Comparison of ENCODE assay signal across 23 mouse cellular contexts in the genomic region with DNA sequence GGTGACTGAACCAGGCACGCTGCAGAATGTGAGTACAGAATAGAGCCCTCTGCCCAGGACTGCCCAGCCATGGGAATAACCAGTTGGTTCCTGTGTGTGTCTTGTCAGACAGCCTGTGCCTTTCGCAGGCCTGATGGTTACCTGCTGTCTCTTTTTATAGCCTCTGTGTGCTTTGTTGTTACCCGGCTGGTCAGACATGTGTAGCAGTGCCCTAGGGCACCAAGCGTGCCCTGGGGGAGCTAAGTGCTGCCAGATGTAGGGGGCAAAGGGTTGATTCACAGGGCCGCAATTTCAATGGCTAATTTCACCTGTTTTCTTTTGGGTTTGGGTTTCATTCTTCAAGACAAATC. TPM values are rescaled to one million over a fixed set of nuclear protein-coding genes. Genes with fewer than 3 reads are reported as not detected.
DNase-seq lines count a peak whose midpoint lies in the region; ATAC-seq and TF ChIP-seq lines count a peak whose summit lies in the region.
"Had no signal": no experiment of that assay in that cellular context is flagged by ENCODE, and none has a peak within 500 bp of the region (broad histone marks: within the 10 kb centered on the region; RNA-seq: fewer than 3 reads in every experiment).

No protein-coding gene starts in this region.

- H3K4me3 ChIP-seq in hindbrain, postnatal 0 days (ENCODE audit: low read length), result no peak overlapping the region
- H3K4me3 ChIP-seq in hindbrain, embryonic 13.5 days, result no peak overlapping the region
- H3K4me3 ChIP-seq in embryonic facial prominence, embryonic 10.5 days, result no peak overlapping the region; the same call in 1 of the 2 replicates
- no peak overlapping the region for H3K4me3 ChIP-seq in forebrain, embryonic 13.5 days
- H3K4me3 ChIP-seq: heart, adult 2 months; liver, embryonic 15.5 days had no signal

- DNase-seq in hindbrain, postnatal 0 days (ENCODE audit: low spot score), result no peak
- peak; percentile 44 for DNase-seq in embryo, embryonic 10.5 days (ENCODE audit: low spot score)
- peak; percentile 80 for DNase-seq in embryonic facial prominence, embryonic 10.5 days (ENCODE audit: low spot score)
- DNase-seq in lung, adult 18-20 months, result no peak
- no peak for DNase-seq in thymus, postnatal 4 days
- DNase-seq: adrenal gland, postnatal 36 days; cerebellum, adult 11-12 months; cerebellum, postnatal 14 days; gastrocnemius, postnatal 10 days; heart, adult 2 months; heart, postnatal 4 days; kidney, adult 9 months; kidney, postnatal 4 days; right cerebral cortex, postnatal 14 days; spleen, adult 18-20 months had no signal

- no peaks in the 10 kb centered on the region for H3K9me3 ChIP-seq in hindbrain, postnatal 0 days (ENCODE audit: low read length)
- H3K9me3 ChIP-seq in hindbrain, embryonic 13.5 days, result no peaks in the 10 kb centered on the region
- no peaks in the 10 kb centered on the region for H3K9me3 ChIP-seq in embryonic facial prominence, embryonic 10.5 days
- H3K9me3 ChIP-seq in forebrain, embryonic 13.5 days (replicated peaks), result no peaks in the 10 kb centered on the region
- H3K9me3 ChIP-seq: liver, embryonic 15.5 days had no signal

- no peak overlapping the region for H3K9ac ChIP-seq in hindbrain, postnatal 0 days (replicated peaks; ENCODE audit: low read length)
- no peak overlapping the region; the same call in 1 of the 2 replicates for H3K9ac ChIP-seq in hindbrain, embryonic 13.5 days
- no peak overlapping the region for H3K9ac ChIP-seq in forebrain, embryonic 13.5 days
- H3K9ac ChIP-seq: liver, embryonic 15.5 days had no signal

- peak; percentile 68; the same call in 1 of the 2 replicates for ATAC-seq in hindbrain, postnatal 0 days
- ATAC-seq in hindbrain, embryonic 13.5 days (ENCODE audit: low FRiP score), result no peak
- no peak for ATAC-seq in forebrain, embryonic 13.5 days
- ATAC-seq in granulocyte monocyte progenitor cell, adult 5-6 weeks (replicated peaks; ENCODE audit: poor library complexity, severe bottlenecking), result no peak
- ATAC-seq: lung, postnatal 0 days had no signal

- no peaks in the 10 kb centered on the region for H3K27me3 ChIP-seq in hindbrain, postnatal 0 days (ENCODE audit: insufficient read depth, low read length)
- no peaks in the 10 kb centered on the region for H3K27me3 ChIP-seq in hindbrain, embryonic 13.5 days
- no peaks in the 10 kb centered on the region for H3K27me3 ChIP-seq in embryonic facial prominence, embryonic 10.5 days (replicated peaks; ENCODE audit: low read depth, poor library complexity, severe bottlenecking)
- no peaks in the 10 kb centered on the region for H3K27me3 ChIP-seq in forebrain, embryonic 13.5 days
- H3K27me3 ChIP-seq: liver, embryonic 15.5 days had no signal

- H3K36me3 ChIP-seq in hindbrain, postnatal 0 days (ENCODE audit: insufficient read depth, low read length), result no peaks in the 10 kb centered on the region
- no peaks in the 10 kb centered on the region for H3K36me3 ChIP-seq in hindbrain, embryonic 13.5 days
- no peaks in the 10 kb centered on the region for H3K36me3 ChIP-seq in embryonic facial prominence, embryonic 10.5 days (replicated peaks)
- no peaks in the 10 kb centered on the region for H3K36me3 ChIP-seq in forebrain, embryonic 13.5 days (ENCODE audit: poor library complexity, severe bottlenecking)
- H3K36me3 ChIP-seq: liver, embryonic 15.5 days had no signal

- H3K4me1 ChIP-seq in hindbrain, postnatal 0 days (ENCODE audit: insufficient read depth, low read length), result no peaks in the 10 kb centered on the region
- peaks cover 12% of the 10 kb centered on the region for H3K4me1 ChIP-seq in hindbrain, embryonic 13.5 days (replicated peaks)
- peaks cover 46% of the 10 kb centered on the region for H3K4me1 ChIP-seq in embryonic facial prominence, embryonic 10.5 days
- H3K4me1 ChIP-seq in forebrain, embryonic 13.5 days, result peaks cover 22% of the 10 kb centered on the region

- no peak for TF ChIP-seq CTCF in hindbrain, postnatal 0 days (IDR thresholded peaks at IDR 0.05; ENCODE audit: low read depth)

- WGBS in hindbrain, postnatal 0 days, result 30% methylated on average over 5 of the region's 5 CpGs
- WGBS in hindbrain, embryonic 13.5 days, result 31% methylated on average over 5 of the region's 5 CpGs
- whole genome bisulfite sequencing in embryonic facial prominence, embryonic 10.5 days, result 20% methylated on average over 5 of the region's 5 CpGs
- WGBS in forebrain, embryonic 13.5 days, result 16% methylated on average over 5 of the region's 5 CpGs

- H3K4me2 ChIP-seq in hindbrain, postnatal 0 days (ENCODE audit: low read depth, low read length), result no peak overlapping the region
- no peak overlapping the region for H3K4me2 ChIP-seq in hindbrain, embryonic 13.5 days
- no peak overlapping the region for H3K4me2 ChIP-seq in forebrain, embryonic 13.5 days
- H3K4me2 ChIP-seq: liver, embryonic 15.5 days had no signal

- H3K27ac ChIP-seq in hindbrain, postnatal 0 days, result no peak overlapping the region
- H3K27ac ChIP-seq in hindbrain, embryonic 13.5 days, result no peak overlapping the region
- H3K27ac ChIP-seq in embryonic facial prominence, embryonic 10.5 days (replicated peaks), result peak overlapping the region; percentile 73; the same call in 1 of the 2 replicates
- peak overlapping the region; percentile 26; the same call in 1 of the 2 replicates for H3K27ac ChIP-seq in forebrain, embryonic 13.5 days
- H3K27ac ChIP-seq: heart, adult 2 months; liver, embryonic 15.5 days had no signal

RNA-seq across cellular contexts. Expression of a gene that starts 30.6 kb away (rescaled TPM):
- total RNA-seq in hindbrain, postnatal 0 days (2014; rRNA removed), result 12.0 and 14.4 TPM in 2 replicates
- 26.2 and 29.1 TPM in 2 replicates for polyA plus RNA-seq in hindbrain, postnatal 0 days (2015; fragmentation: Nextera tagmentation; extraction: Ambion mirVana)
- polyA plus RNA-seq in hindbrain, embryonic 13.5 days (2015; fragmentation: Nextera tagmentation; extraction: Ambion mirVana), result 33.4 and 33.7 TPM in 2 replicates
- 29.1 and 29.6 TPM in 2 replicates for polyA plus RNA-seq in embryonic facial prominence, embryonic 10.5 days (2016; fragmentation: Nextera tagmentation; extraction: Ambion mirVana)
- polyA plus RNA-seq in forebrain, embryonic 13.5 days (2015; fragmentation: Nextera tagmentation; extraction: Ambion mirVana), result 38.1 and 46.4 TPM in 2 replicates
- 20.7 and 50.3 TPM in 2 replicates for total RNA-seq in granulocyte monocyte progenitor cell, adult 5-6 weeks (2014; fragmentation: Nextera tagmentation)
- 17.0 and 25.4 TPM in 2 replicates for total RNA-seq in granulocyte monocyte progenitor cell, adult 5-6 weeks (2017)

RNA-seq across cellular contexts. Expression of a gene that starts 44.2 kb away (rescaled TPM):
- 2.5 and 3.5 TPM in 2 replicates for total RNA-seq in hindbrain, postnatal 0 days (2014; rRNA removed)
- polyA plus RNA-seq in hindbrain, postnatal 0 days (2015; fragmentation: Nextera tagmentation; extraction: Ambion mirVana), result not detected in 2 replicates
- polyA plus RNA-seq in hindbrain, embryonic 13.5 days (2015; fragmentation: Nextera tagmentation; extraction: Ambion mirVana), result 0.96 and 1.4 TPM in 2 replicates
- polyA plus RNA-seq in embryonic facial prominence, embryonic 10.5 days (2016; fragmentation: Nextera tagmentation; extraction: Ambion mirVana), result 46.1 and 69.6 TPM in 2 replicates
- polyA plus RNA-seq in forebrain, embryonic 13.5 days (2015; fragmentation: Nextera tagmentation; extraction: Ambion mirVana), result 278 and 287 TPM in 2 replicates
- not detected in 2 replicates for total RNA-seq in granulocyte monocyte progenitor cell, adult 5-6 weeks (2014; fragmentation: Nextera tagmentation)
- not detected in 2 replicates for total RNA-seq in granulocyte monocyte progenitor cell, adult 5-6 weeks (2017)
- total RNA-seq: megakaryocyte progenitor cell, adult 5-6 weeks; monocyte, adult 5-6 weeks had no signal
- polyA plus RNA-seq: heart, embryonic 14.5 days; lung, postnatal 0 days had no signal

Comparison
In these comparisons a context has a peak if more than half of its experiments do, and no peak if none do; other contexts are left out.
1. DNase-seq: peak in embryo, embryonic 10.5 days (single experiment) and embryonic facial prominence, embryonic 10.5 days (single experiment); none in hindbrain, postnatal 0 days (single experiment), lung, adult 18-20 months (0 of 2) and thymus, postnatal 4 days (single experiment).
2. H3K27ac ChIP-seq: peak in embryonic facial prominence, embryonic 10.5 days (single experiment) and forebrain, embryonic 13.5 days (single experiment); none in hindbrain, postnatal 0 days (single experiment) and hindbrain, embryonic 13.5 days (single experiment).
3. RNA of a gene that starts 44.2 kb away (polyA plus RNA-seq): 278 to 287 TPM in forebrain, embryonic 13.5 days and 46.1 to 69.6 TPM in embryonic facial prominence, embryonic 10.5 days; 0.96 to 1.4 TPM in hindbrain, embryonic 13.5 days and not detected in hindbrain, postnatal 0 days; every median in the first group is over 10 times any median in the second.